Mouse (Mus musculus) heart, adult 9 months (tissue): ENCODE measurements around the gene Fam163b.

ENCODE experiments used
- DNase-seq, 2 experiments: peaks; one replicate each; pipeline ENCODE4 v3.0.0; 2022; ENCODE audit warnings: low spot score in 2 of 2

Gene Fam163b

DNA sequence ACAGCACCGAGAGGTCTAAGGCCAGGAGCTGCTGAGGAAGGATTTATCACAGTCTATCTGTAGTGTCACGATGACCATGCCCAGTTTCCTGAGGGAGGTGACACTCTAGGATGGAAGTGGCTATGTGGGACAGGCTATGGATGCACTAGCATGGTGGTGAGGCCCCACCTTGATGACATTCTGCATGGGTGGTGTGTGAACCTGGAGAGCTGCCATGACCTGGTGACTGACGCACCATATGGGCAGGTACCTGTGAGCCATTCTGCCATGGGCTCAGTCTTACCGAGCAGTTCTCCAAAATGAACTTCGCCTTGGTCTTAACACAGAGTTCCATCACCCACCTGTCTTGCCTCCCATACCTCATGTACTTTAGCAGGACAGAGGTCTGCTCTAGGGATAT lies 54.7 kb downstream of the Fam163b start:
- no peak for DNase-seq

DNA sequence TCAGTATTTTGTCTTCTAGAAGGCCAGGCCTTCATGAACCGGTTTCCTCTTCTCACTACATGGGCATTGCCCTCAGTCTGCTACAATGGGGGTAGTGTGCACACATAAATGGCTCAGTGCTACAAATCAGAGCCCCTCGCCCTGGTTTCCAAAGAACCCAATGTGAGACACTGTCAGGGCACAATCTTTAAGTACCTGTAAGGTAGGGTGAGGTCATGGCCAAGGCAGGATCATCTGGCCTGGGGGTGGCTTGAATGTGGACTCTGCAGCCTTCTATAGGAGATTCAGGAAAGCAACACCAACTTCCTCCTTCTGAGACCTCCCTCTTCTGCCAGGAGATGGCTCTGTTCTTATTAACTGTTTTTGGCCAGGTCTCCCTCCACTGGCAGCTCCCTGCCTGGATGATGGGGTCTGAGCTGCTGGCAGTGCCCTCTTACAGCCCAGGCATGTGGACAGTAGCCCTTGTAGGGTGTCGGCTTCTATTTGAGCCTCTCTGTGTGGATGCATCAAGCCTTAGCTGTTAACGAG lies 55.7 kb downstream of the Fam163b start:
- DNase-seq, result no peak

DNA sequence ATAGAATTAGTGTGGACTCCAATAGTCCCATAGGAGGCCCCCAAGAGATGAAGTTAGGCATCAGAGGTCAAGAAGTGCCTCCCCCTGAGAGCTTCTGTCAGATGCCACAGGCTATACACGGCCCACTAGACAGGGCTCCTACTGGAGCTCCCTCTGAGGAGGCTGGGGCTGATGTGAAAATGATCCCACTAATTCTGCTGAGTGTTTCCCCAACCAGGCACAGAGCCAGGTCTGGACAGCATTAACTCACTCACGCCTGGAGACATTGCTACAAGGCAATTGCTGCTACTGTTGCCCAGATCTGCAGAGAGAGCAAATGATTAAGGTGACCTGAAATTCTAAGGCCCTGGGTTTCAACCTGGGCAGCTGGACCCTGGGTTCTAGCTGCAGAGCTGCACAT lies 56.5 kb downstream of the Fam163b start:
- DNase-seq, result no peak

DNA sequence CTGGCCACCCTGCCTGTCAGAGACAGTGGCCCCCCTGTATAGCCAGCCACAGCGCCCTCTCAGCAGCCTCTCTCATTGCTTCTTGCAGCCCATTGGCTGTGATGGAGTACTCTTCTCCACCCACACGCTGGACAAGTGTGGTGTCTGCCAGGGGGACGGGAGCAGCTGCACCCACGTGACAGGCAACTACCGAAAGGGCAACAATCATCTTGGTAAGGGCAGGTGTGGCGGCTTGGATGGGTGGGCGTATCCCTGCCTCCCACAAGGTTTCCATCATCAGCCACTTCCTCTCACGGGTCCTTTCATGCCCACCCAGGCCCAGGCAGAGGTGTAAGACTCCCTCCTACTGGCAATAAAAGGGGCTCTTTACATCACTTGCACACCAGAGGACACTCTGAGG lies 57.3 kb downstream of the Fam163b start:
- no peak for DNase-seq

DNA sequence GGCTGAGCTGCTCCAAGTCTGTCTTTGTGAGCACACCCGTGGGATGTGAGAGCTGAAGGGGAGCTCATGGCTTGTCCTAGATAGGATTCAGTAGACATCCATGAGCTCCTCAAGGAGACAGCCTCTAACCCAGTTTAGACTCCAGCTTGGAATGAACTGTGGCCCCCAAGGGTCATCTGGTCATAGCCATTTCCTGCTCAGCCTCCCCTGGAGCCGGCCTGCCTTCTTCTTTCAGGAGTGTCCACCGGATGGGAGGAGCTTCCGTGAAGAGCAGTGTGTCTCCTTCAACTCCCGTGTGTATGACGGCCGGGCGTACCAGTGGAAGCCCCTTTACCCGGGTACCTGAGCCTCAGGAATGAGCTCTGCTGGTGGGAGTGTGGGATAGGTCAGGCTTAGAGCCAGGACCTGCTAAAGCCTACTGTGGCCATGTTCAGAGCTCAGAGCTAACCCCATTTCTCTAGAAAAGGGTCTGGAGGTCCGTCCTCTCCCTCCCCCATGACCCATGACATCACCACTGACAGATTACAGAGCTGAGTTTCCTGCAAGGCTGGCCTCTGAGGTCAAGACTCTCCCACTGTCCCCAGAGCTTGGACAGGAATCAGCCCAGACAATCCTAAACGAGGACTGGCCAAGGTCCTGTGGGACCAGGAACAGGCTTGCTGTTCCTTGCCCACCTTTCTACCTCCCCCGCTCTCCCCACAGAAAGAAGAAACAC lies 58.4 kb downstream of the Fam163b start:
- DNase-seq, result peak; percentile 41 to 43

DNA sequence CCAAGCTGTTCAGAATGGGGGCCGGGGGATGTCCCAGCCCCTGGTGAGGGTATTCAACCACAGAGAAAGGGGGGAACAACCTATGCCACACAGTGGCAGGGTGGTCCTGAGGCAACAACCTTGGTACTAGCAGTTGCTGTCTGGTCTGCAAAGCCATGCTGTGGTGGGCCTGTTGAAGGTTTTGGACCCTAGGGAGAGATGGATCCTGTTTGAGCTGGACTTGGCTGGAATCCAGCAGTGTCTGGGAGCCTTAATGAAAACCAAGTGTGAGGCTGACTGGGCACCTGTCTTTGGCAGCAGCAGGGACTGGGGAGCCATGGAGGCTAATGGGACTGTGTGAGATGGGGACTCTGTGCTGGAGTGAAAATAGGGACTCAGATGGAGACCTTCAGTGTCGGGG lies 62.6 kb downstream of the Fam163b start:
- no peak for DNase-seq

DNA sequence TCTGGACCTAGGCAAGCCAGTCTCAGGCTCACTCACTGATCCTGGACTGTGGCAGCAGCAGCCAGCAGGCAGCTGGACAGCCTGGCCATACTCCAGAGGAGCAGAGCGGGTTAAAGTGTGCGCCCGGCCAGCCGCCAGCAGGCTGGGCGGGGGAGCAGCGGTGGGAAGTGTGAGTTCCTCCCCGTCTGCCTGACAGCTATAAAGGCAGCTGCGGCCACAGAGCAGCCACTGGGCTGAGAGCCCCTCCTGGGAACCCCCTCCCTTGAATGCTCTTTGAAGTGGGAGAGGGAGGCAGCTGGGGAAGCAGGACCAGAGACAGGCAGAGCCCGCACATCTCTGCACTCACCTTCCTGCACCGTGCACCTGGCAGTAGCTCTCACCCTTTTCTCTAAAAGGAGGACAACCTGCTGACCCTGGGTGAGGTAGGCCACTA lies 63.1 kb downstream of the Fam163b start, which contains the start of gene Adamtsl2:
Adamtsl2 (plus strand) TSS at position 228 of the 433 bp plus-strand sequence.
- DNase-seq, result peak; percentile 83 to 88

DNA sequence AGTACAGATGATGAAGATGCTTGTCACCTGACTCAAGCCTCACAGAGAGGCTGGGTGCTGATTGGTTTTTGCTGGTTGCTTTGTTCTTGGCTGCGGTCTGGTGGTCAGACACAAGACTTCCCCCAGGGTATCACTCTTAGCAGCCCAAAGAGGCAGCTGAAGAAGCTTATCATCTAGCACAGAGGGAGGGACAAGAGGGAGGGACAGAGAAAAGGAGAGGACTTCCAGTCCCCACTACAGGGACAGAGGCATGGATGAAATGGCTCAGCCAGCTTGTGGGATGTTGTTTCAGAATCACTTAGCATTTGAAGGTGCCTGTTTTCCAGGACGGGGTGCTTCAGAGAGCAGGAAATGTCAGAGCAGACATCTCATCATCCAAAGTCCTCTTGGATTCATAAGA lies 64.0 kb downstream of the Fam163b start:
- DNase-seq, result peak; percentile 35 to 42

DNA sequence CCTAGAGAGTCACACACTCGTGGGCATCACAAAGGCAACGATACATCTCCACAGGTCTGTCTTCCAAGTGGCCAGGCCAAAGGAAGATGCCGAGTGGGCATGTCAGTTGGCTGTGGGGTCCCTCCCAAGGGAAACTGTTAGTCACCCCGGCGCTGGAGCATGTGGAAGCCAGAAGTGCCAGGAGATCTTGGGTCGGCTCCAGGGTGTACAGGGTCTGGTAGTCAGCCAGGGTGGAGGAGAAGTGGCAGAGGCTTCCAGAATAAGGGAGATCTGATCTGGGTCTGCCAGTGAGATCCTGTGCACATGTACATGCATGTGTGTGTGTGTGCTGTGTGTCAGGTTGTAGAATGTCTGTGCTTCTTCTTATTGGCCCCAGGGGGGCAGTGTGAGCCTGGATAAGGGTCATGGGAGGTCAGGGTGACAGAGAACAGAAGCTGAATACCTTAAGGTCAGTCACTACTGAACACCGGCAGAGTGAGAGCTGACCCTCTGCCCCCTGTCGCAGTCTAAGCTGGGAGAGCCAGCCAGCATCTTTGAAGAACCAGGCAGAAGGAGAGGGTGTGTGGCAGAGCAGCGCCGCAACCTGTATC lies 64.5 kb downstream of the Fam163b start:
- peak in 1 of 2 experiments; percentile 58 for DNase-seq

DNA sequence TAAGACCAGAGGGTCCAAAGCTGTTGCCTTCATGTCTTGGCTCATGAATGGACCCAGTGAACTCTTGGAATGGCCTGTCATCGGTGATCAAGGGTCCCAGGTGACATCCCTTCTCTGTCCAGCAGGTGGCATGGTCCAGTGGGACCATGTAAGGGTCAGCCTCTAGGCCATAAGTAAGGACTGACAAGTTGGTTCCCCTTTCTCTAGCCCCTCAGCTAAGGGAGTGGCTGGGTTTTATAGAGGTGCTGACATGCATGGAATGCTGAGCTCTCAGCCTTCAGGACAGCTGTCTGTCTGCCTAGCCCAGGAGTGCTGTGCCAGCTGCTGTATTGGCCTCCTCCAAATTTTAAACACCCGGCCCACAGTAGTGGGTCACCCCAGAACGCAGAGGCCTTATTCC lies 66.8 kb downstream of the Fam163b start:
- peak; percentile 44 to 52 for DNase-seq

DNA sequence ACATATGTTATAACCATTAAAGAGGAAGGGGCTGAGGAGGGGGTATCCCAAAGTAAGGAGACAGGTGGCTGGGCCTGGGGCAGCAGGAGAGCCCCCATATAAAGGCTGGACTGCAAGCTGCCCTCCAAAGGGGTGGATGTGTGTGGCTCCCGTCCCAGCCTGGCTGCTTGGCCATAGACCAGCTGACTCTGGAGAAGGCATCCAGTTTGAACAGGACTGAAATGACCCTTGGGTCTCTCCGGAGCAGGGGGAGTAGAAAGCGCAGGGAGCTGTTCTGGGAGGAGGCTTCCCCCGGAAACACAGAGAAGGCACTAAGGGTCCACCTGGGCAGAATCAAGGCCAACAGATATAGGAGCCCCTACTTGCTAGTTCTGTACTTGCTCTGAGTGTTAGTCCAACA lies 67.5 kb downstream of the Fam163b start:
- DNase-seq, result peak; percentile 55 to 70

DNA sequence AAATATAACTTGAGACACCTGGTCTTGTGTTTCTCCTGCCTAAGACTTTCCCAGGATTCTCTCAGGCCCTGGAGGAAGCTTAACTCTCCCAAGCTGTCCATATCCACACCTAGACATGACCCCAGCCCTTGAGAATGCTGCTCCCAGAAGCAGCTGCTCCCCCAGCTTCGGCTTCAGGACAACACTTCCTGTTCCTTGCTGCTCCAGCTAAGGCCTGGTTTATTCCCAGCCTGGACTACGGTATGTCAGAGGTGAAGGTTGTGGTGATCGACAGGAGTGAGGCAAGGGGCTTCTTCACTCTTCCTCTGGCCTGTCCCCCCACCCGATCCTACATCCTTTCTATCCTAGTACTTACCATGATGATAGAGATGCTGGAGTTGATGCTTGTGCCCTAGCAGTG lies 68.9 kb downstream of the Fam163b start:
- DNase-seq, result no peak

DNA sequence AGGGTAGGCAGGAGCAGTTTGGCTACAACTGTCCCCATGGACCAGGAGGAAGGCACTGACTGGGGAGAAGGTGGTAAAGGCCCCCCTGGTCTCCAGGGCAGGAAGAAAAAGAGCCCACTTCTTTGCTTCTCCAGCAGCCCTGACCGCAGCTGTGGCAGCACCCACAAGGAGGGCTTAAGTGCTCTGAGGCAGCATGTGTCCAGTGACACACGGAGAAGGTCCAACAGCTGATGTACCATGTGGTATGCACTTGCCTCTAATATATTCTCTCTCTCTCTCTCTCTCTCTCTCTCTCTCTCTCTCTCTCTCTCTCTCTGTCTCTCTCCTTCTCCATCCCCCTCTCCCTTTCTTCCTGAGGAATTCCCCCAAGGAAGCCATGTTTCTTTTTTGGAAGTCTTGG lies 70.3 kb downstream of the Fam163b start, which contains the start of gene Mymk:
Mymk (minus strand) TSS at position 202 of the 400 bp plus-strand sequence.
- DNase-seq, result no peak

DNA sequence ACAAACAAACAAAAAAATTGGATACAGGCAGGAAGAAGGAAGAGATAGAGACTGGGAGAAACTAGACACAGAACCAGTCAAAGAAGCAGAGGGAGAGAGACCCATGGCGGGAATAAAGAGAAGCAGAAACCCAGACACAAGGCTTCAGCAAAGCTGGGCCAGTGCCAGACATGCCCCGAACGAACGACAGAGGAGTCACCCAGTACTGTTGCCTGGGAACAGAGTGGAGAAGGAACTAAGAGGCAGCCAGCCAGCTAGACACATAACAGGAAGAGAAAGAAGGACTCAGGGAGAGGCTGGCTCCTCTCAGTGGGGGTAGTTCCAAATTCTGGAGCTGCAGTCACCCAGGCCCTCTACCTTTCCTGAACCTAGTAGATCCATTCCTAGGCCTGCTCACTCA lies 71.2 kb downstream of the Fam163b start:
- peak; percentile 77 to 82 for DNase-seq

DNA sequence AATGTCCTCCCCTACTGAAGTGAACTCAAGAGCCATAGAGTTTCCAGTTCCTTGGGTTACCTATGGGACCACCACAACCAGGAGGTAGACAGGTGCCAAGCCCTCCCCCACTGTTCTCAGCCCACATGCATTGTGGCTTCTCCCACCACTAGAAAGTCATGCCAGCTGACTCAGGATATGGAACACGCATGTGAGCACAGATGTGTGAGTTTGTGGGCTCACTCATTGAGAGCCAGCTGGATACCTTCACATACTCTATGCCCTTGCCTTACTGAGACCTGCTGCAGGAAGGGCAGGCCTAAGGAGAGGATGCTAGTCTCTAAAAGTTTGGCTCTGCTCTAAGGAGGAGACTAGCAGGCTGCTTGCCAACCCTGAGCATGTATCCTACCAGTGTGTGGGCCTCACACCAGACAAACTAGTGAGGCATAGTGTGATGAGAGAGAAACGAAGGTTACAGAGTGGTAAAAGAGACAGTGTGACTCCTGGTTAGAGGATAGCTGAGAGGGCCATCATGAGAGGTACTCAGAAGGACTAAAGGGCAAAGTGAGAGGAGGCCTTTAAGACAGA lies 72.0 kb downstream of the Fam163b start:
- DNase-seq, result no peak

DNA sequence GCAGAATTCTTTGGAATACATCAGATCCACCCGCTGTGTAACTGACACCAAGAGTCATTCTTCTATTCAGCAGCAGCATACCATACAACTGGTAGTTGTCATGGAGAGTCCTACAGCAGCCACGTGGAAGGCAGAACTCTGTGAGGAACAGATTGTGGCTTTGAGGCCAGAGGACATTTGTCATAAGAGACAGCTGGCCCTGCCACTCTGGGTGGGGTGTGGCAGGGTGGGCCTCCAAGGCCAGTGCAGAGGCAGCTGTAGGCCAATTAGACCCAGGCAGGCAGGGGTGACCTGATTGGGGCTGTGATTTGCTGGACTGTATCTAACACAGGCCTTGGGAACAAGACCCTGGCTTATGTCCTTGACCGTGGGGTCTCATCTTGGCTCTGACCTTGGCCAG lies 72.6 kb downstream of the Fam163b start:
- no peak for DNase-seq

DNA sequence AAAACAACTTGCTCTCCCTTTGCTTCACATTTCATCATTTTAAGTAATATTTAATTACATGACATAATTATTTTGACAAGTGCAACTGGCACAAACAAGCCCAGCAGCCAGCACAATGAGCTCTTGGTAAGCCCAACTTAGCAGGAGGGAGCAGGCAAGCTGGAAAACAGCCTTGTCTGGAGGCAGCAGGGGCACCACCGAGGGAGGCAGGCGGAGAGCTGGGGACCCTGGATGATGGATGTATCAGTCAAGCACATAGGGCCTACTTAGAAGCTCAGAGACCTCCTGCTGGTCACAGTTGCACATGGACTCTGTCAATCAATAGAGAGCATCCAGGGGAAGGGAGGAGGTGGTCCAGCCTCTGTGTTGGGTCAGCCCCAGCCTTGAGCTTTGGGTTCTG lies 74.3 kb downstream of the Fam163b start:
- DNase-seq, result no peak

DNA sequence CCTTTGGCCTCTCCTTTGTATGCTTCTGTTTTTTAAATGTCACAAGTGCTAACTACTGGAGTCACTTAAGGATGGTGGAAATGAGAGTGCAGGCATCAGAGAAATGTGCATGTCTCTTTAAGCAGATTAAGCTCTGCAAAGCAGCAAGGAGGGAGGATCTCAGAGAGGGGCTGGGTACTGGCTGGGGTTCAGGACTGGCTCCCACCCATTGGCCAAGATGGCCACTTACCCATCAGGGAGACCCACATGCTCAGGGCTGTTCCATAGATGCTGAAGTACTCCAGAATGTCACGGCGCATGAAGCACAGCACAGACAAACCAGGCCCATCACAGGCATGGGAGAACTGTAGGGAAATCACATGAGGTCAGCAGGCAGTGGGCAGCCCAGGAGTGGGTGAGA lies 75.2 kb downstream of the Fam163b start:
- no peak for DNase-seq
